Mouse (Mus musculus): Measurements from ENCODE around the gene Prpf3.
A peak's percentile ranks its signal among the peaks of the same experiment; 100 is the strongest.
"Not testable (repeated sequence)": the region's sequence is repeated elsewhere in the genome, so short reads cannot be mapped to it uniquely, and the experiment has no call there.

Prpf3 gene

GRCm38 (mm10) chr3:95881979-95882815 lies 26.5 kb upstream of the Prpf3 start, which contains the start of gene Ciart:
Gene Ciart (minus strand): TSS chr3:95882251.
- peak; percentile 96 to 97 for DNase-seq

DNA sequence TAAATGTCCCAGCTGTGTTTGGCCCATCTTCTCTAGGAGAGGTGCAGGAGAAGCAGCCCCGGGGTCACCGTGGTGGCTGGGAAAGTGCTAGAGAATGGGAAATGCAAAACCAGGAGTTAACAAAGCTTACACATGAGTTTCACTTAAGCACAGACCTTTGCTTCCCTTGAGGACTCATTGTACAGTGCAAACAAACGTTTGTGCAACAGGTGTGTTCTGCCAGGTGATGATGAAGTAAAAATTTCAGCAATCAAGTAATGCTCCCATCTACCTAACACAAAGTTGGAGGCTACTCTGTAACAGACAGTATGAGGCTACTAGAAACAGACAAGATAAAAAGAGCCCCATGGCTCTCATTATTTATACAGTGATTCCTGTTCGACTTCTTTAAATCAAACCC lies 23.4 kb upstream of the Prpf3 start:
- peak in 1 of 2 experiments; percentile 49 for DNase-seq

DNA sequence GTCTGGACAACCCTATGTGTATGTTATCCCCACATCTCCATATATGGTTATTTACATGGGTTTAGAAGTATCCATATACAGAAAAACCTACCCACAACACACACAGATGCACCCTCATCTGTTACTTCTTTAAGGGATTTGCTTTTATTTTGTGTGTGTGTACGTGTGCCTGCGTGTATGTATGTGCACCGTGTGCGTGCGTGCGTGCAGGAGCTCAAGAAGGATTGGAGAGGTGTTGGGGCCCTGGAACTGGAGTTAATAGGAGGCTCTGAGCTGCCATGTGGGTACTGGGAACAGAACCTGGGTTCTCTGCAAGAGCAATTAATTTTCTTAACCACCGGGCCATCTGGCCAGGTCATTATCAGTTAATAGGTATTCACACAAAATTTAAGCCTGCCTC lies 16.4 kb upstream of the Prpf3 start:
- no peak for DNase-seq

DNA sequence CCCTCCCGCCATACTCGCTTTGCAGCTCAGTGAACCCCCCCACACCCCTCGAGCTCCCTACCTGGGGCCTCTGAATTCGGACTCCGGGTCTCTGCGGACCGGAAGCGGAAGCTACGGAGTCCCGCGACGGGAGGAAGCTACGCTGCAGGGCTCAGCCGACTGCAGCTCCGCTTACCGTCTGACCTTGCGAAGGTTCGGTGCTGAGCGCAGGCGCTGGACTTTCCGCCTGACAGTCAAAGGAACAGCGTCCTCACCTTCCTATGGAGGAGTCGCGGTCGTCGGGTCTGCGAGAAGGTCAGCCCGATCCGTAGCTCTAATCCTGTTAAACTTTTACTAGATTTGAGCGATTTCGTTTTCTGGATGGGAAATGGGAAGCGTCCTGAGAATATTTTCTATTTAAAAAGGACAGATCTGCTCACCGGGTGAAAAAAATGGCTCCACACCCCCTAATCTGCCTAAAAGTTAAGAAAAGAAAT lies 15.7 kb upstream of the Prpf3 start, which contains the start of gene Mrps21:
TSS of gene Mrps21 (minus strand) at position 128 of the 476 bp plus-strand sequence.
- peak; percentile 86 to 91 for DNase-seq

- peak in 1 of 2 experiments; percentile 12 for DNase-seq
Observed at GRCm38 (mm10) chr3:95870976-95871375, 15.3 kb upstream of the Prpf3 start.

DNA sequence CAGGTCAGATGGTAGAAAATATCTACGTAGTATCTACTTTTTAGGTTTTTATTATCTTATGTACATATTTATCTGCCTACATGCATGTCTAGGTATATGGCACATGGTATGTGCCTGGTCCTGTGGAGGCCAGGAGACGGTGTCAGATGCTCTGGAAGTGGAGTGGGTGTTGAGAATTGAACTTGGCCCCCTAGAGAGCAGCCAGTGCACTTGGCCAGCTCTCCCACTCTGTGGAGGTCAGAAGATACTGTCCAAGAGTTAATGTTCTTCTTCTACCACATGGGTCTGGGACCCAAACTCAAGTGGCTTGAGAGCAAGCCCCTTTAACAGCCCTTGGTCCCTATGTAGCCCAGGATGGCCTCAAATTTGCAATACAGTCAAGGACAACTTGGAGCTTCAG lies 11.7 kb upstream of the Prpf3 start:
- no peak for DNase-seq

GRCm38 (mm10) chr3:95866071-95866470 lies 10.4 kb upstream of the Prpf3 start:
- DNase-seq = no peak

DNA sequence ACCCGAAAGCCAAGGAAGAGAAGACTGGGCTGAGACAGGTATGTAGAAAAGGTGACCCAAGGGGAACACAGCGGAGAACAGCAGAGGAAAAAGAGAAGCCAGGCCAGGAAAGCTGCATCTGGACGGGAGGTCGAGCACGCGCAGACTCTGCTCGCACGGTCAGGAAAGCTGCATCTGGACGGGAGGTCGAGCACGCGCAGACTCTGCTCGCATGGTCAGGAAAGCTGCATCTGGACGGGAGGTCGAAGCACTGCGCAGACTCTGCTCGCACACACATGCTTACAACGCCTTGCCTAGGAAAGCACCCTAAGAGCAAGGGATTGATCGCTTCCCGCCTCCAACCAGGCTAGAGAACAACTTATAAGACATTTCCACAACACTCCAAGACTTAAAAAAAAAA lies 9.9 kb upstream of the Prpf3 start:
- no peak for DNase-seq

- DNase-seq = peak in 1 of 2 experiments; percentile 14
Observed at GRCm38 (mm10) chr3:95865050-95865449, 9.4 kb upstream of the Prpf3 start.

DNA sequence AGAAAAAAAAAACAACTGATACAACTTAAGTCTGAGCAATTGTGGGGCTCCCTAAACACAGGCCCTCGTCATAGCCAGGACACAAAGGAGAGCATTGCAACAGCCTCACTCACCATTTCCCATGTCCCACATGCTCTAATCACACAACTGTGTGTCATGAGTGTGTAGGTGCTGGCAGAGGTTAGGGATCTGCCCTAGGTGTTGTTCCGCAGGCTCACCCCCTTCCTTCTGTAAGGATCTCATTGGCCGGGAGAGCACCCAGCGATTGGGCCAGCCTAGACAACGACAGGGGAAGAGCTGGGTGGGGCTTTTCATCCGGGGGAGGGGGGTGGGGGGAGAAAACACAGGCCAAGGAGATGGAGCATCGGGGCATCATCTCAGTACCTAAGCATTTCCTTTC lies 7.9 kb upstream of the Prpf3 start:
- DNase-seq = peak in 1 of 2 experiments; percentile 22

- peak; percentile 52 to 85 for DNase-seq
Observed at GRCm38 (mm10) chr3:95861796-95862195, 6.1 kb upstream of the Prpf3 start.

GRCm38 (mm10) chr3:95861216-95861615 lies 5.5 kb upstream of the Prpf3 start:
- DNase-seq = peak in 1 of 2 experiments; percentile 12

- DNase-seq = no peak
Observed at GRCm38 (mm10) chr3:95860323-95860722, 4.6 kb upstream of the Prpf3 start.

GRCm38 (mm10) chr3:95858278-95858677 lies 2.6 kb upstream of the Prpf3 start:
- DNase-seq = not testable (repeated sequence)

DNA sequence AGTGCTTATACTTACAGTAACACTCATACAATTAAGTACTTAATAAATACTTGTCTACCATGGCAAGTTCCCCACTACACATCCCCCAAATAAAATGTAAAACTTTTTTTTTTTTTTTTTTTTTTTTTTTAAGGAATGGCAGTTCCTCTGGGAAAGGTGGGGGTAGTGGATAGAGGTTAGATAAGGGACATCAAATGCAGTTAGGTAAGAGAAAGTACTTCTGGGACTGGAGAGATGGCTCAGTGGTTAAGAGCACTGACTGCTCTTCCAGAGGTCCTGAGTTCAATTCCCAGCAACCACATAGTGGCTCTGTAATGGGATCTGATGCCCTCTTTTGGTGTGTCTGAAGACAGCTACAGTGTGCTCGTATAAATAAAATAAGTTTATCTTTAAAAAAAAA lies 1.4 kb upstream of the Prpf3 start:
- DNase-seq = not testable (repeated sequence)

DNA sequence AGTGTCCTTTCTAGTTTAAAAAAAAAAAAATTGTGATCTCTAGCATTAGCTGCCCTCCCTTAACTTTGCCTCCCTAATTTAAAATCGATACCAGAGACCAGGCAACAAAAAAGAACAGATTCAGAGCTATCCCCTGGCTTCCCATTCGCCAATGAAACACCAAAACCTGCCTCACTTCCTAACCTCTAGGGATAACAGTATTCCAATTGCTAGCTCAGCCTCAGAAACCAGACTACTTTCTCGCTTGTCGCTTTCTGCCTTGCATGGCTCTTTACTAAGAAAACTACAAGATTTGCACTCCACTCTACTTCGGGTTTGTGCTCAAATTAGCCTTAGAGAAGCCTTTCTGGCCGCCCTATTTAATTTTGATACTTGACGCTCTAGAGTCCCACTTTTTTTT lies 430 bp upstream of the Prpf3 start:
- DNase-seq = no peak

DNA sequence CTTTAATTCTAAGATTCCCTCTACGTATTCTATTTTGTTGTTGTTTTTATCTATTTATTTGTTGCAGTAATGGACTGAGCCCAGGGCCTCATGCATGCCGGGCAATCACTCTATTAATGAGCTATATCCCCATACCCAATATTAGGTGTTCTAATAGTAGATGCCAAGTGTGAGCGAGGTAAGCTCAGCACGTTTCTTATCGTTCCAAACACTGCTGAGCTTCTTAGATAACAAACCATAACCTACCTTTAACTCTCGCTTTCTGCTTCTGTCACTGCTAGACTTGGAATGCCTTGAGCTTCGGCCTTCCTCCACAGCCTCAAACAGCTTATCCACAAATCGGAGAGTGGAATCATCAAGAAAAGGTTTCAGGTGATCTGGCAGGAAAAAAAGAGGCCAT lies 4.4 kb downstream of the Prpf3 start:
- DNase-seq = no peak

DNA sequence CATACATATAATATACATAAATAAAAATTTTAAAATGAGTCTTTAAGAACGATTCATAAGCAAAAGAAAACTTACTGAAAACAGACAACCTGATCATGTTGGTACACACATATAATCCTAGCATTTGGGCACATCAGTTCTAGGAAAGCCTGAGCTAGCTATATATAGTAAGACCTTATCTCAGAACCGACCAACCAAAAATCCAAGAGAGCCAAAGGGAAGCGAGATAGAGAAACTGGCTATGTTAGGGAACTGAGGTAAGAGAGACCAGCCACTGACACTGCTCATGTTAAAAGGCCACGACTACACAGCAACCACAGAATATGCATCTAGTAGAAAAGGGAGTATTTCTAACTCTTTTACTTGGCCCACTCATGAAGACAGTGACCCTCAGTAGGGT lies 5.1 kb downstream of the Prpf3 start:
- DNase-seq = no peak

- no peak for DNase-seq
Observed at GRCm38 (mm10) chr3:95842503-95843214, 13.0 kb downstream of the Prpf3 start.

DNA sequence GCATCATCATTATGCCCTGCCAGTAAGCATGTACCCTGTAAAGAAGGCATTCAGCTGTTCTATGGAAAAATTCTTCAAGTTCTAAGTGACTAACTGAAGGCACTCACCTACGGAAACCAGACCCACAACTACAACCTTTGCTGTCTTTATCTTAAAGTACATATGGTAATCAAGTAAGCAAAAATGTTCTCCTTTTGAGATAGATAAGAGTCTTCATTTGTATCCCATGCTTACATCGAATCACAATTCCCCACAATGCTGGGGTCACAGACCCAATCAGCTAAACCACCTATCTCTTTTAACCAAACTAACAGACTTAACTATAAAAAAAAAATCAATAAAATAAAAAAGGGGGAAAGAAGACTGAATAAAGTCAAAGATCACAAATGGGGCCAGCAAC lies 16.4 kb downstream of the Prpf3 start:
- DNase-seq = no peak

GRCm38 (mm10) chr3:95829053-95829452 lies 26.6 kb downstream of the Prpf3 start:
- no peak for DNase-seq

GRCm38 (mm10) chr3:95826275-95826674 lies 29.4 kb downstream of the Prpf3 start:
- no peak for DNase-seq

Data from lung, adult 18-20 months (tissue).